8 mouse cellular contexts compared by ENCODE assay signal in the genomic region with DNA sequence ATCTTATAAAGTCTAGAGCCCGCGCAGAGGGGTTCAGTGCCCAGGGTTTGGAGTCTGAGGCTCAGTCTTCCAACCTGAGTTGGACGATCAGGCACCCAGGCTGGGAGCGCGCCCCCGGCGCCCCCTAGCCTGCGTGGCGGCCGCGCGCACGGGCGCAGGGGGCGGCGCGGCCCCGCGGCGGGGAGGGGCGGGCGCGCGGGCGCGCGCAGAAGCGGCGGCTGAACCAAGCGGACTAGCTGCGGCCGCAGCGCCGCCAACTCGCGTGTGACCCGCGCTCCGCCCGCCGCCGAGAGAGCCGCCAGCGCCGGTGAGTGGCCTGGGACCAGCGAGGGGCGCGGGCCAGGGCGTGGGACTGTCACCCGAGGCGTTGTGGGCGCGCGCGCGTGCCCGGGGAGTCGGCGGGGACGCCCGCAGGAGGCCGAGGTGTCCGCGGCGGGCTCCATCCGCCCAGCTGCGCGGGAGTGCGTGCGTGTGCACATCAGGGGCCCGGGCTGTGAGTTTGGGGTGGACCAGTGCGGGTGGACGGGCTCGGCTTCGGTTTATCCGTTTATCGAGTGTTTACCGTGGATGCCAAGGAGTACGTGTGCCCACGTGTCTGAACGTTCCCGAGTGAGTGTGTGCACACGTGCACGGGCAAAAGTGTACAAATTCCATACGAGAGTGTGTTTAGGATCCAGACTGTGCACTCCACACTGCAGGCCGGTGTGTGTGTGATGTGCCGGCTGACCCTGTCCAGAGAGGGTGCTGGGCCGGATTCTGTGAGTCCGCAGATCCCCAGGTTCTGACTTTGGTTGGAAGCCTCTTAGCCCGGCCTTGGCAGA. TPM values are rescaled to one million over a fixed set of nuclear protein-coding genes. Genes with fewer than 3 reads are reported as not detected.
DNase-seq lines count a peak whose midpoint lies in the region; ATAC-seq and TF ChIP-seq lines count a peak whose summit lies in the region.

Nek6 (plus strand) TSS at position 157 of the 821 bp plus-strand sequence.

- peak within 1 kb of the TSS; percentile 89 for H3K9ac ChIP-seq in ES-E14 (ENCODE audit: insufficient read depth, low read depth, low read length, poor library complexity, severe bottlenecking)
- H3K9ac ChIP-seq in forebrain, embryonic 15.5 days (replicated peaks) = peak within 1 kb of the TSS; percentile 67
- H3K9ac ChIP-seq in lung, postnatal 0 days (replicated peaks; ENCODE audit: low read depth) = peak within 1 kb of the TSS; percentile 79

- DNase-seq in ES-E14 (ENCODE audit: low read depth, low spot score) = peak; percentile 35
- DNase-seq in brain, embryonic 14.5 days (ENCODE audit: low read depth) = peak; percentile 75
- DNase-seq in heart, postnatal 25 days (ENCODE audit: low spot score) = peak; percentile 48
- peak in 1 of 2 experiments; percentile 38 for DNase-seq in layer of hippocampus, adult 8-10 months (ENCODE audit: low spot score in 2 of 2)
- DNase-seq in lung, postnatal 0 days (ENCODE audit: low spot score) = peak; percentile 69
- peak; percentile 74 for DNase-seq in retina, embryonic 14.5 days (ENCODE audit: low spot score)
- DNase-seq in urinary bladder, postnatal 14 days (ENCODE audit: low spot score) = peak; percentile 49

- H3K4me1 ChIP-seq in ES-E14 (ENCODE audit: control insufficient read depth in 2 of 2, insufficient read depth in 2 of 2, low read length in 2 of 2, poor library complexity in 1 of 2) = peaks cover 0 to 7% of the 10 kb centered on the region in 2 experiments; a peak in 2 of 4 replicates
- peaks cover 51% of the 10 kb centered on the region for H3K4me1 ChIP-seq in forebrain, embryonic 15.5 days
- H3K4me1 ChIP-seq in lung, postnatal 0 days (ENCODE audit: insufficient read depth, low read depth, low read length) = peaks cover 20% of the 10 kb centered on the region

- H3K4me3 ChIP-seq in ES-E14 (ENCODE audit: insufficient read depth in 1 of 2, low read depth in 1 of 2, low read length in 2 of 2, poor library complexity in 1 of 2, severe bottlenecking in 1 of 2) = peak within 1 kb of the TSS; percentile 92 to 95
- H3K4me3 ChIP-seq in forebrain, embryonic 15.5 days = peak within 1 kb of the TSS; percentile 60
- peak within 1 kb of the TSS; percentile 85 for H3K4me3 ChIP-seq in lung, postnatal 0 days (ENCODE audit: low read depth, low read length)

- no peaks in the 10 kb centered on the region for H3K36me3 ChIP-seq in ES-E14 (ENCODE audit: control insufficient read depth, insufficient read depth, low read length, poor library complexity, severe bottlenecking)
- H3K36me3 ChIP-seq in forebrain, embryonic 15.5 days = no peaks in the 10 kb centered on the region
- H3K36me3 ChIP-seq in lung, postnatal 0 days (ENCODE audit: insufficient read depth, low read length) = no peaks in the 10 kb centered on the region

- TF ChIP-seq CTCF in brain, embryonic 14.5 days (IDR thresholded peaks at IDR 0.05; ENCODE audit: borderline replicate concordance, extremely low read depth, insufficient read depth, insufficient read length) = no peak
- TF ChIP-seq CTCF in lung, postnatal 0 days (IDR thresholded peaks at IDR 0.05) = no peak

- intact Hi-C loops in heart, postnatal 25 days (cut with DNase I) = loop anchor here (5.0 kb wide), 1 partner anchor 159 kb away; no protein-coding TSS in a partner anchor

- H3K27ac ChIP-seq in ES-E14 (ENCODE audit: insufficient read depth, low read depth, low read length, poor library complexity, severe bottlenecking) = no peak within 1 kb of the TSS
- H3K27ac ChIP-seq in forebrain, embryonic 15.5 days (replicated peaks) = peak within 1 kb of the TSS; percentile 86
- peak within 1 kb of the TSS; percentile 92 for H3K27ac ChIP-seq in lung, postnatal 0 days (ENCODE audit: low read length)

- WGBS in forebrain, embryonic 15.5 days = under 1% methylated on average over 86 of the region's 90 CpGs
- under 1% methylated on average over 81 of the region's 90 CpGs for WGBS in lung, postnatal 0 days

- peak within 1 kb of the TSS; percentile 62 for H3K4me2 ChIP-seq in forebrain, embryonic 15.5 days (replicated peaks)
- H3K4me2 ChIP-seq in lung, postnatal 0 days (replicated peaks; ENCODE audit: low read depth, low read length) = peak within 1 kb of the TSS; percentile 79

- in situ Hi-C loops in ES-E14 (cut with MboI; ENCODE audit: low sequenced_read_pairs in 2 of 2, unreplicated experiment in 2 of 2) = no loop called here

- no peaks in the 10 kb centered on the region for H3K9me3 ChIP-seq in ES-E14 (ENCODE audit: control insufficient read depth, insufficient read depth, low read depth, low read length)
- H3K9me3 ChIP-seq in forebrain, embryonic 15.5 days = no peaks in the 10 kb centered on the region
- H3K9me3 ChIP-seq in lung, postnatal 0 days (ENCODE audit: low read length) = no peaks in the 10 kb centered on the region

- no peak for TF ChIP-seq EP300 in lung, postnatal 0 days (IDR thresholded peaks at IDR 0.05)

- no peaks in the 10 kb centered on the region for H3K27me3 ChIP-seq in forebrain, embryonic 15.5 days
- H3K27me3 ChIP-seq in lung, postnatal 0 days (replicated peaks; ENCODE audit: insufficient read depth, low read length) = no peaks in the 10 kb centered on the region

- TF ChIP-seq POLR2A in brain, embryonic 14.5 days (IDR thresholded peaks at IDR 0.05; ENCODE audit: borderline replicate concordance, extremely low read depth, insufficient read depth, insufficient read length, poor library complexity, severe bottlenecking) = peak; percentile 51; the same call in 1 of the 2 replicates

- ATAC-seq in forebrain, embryonic 15.5 days (replicated peaks) = peak; percentile 58
- peak; percentile 71 for ATAC-seq in lung, postnatal 0 days

TF ChIP-seq in ES-E14, 5 proteins besides CTCF, POLR2A, EP300 and RAD21:
- no peak for TF ChIP-seq CHD2 (IDR thresholded peaks at IDR 0.05; ENCODE audit: low read depth, low read length)
- no peak for TF ChIP-seq HCFC1 (IDR thresholded peaks at IDR 0.05; ENCODE audit: borderline replicate concordance, insufficient read depth, low read length)
- no peak for TF ChIP-seq MAFK (IDR thresholded peaks at IDR 0.05; ENCODE audit: insufficient read depth, low read depth, low read length)
- TF ChIP-seq ZNF384 (IDR thresholded peaks at IDR 0.05; ENCODE audit: low read depth, low read length) = no peak
- TF ChIP-seq ZC3H11A (IDR thresholded peaks at IDR 0.05; ENCODE audit: borderline replicate concordance, low read depth, low read length) = no peak

RNA-seq across cellular contexts. Expression of gene Nek6, which starts in this region (rescaled TPM):
- total RNA-seq in ES-E14 (2012; rRNA removed) = 13.4 and 16.9 TPM in 2 replicates
- 41.8 and 50.4 TPM in 2 replicates for polyA plus RNA-seq in brain, embryonic 14.5 days (2012; rRNA removed)
- polyA plus RNA-seq in forebrain, embryonic 15.5 days (2015; fragmentation: Nextera tagmentation; extraction: Ambion mirVana) = 90.0 and 110 TPM in 2 replicates
- total RNA-seq in heart, postnatal 25 days (2021) = 1 to 10 TPM; 3.4 to 4.3 TPM
- total RNA-seq in layer of hippocampus, adult 8-10 months (2022) = 10 to 100 TPM; 34.1 to 54.9 (median 44.9) TPM
- 57.8 and 69.4 TPM in 2 replicates for polyA plus RNA-seq in lung, postnatal 0 days (2015; fragmentation: Nextera tagmentation; extraction: Ambion mirVana)
